Mouse (Mus musculus) ovary, postnatal 10 days (tissue): Measurements from ENCODE around the gene Fkbpl.

ENCODE experiments used
- DNase-seq: peaks from one replicate; pipeline ENCODE4 v3.0.0; 2022; ENCODE audit warnings: low spot score

Fkbpl gene

DNA sequence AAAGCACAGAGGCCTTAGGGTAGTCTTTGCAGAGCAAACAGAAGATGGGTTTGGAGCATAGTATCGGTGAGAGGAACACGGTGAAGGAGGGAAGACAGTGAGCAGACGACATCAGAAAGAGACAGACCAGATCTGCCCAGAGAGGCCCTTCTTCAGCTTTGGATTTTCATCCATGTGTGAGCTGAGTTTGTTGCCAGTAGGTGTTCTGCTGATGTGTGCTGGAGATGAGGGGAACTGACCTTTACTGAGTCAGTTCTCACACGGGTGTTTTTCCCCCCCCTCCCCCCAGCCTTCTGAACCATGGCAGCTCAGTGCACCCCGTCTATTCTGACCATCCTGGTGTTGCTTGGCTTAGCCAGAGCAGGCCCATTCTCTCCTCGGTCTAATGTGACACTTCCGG, 25.7 kb downstream of the Fkbpl start, which contains the start of gene Tnxb:
Tnxb (plus strand) TSS at position 301 of the 400 bp plus-strand sequence.
- no peak for DNase-seq

DNA sequence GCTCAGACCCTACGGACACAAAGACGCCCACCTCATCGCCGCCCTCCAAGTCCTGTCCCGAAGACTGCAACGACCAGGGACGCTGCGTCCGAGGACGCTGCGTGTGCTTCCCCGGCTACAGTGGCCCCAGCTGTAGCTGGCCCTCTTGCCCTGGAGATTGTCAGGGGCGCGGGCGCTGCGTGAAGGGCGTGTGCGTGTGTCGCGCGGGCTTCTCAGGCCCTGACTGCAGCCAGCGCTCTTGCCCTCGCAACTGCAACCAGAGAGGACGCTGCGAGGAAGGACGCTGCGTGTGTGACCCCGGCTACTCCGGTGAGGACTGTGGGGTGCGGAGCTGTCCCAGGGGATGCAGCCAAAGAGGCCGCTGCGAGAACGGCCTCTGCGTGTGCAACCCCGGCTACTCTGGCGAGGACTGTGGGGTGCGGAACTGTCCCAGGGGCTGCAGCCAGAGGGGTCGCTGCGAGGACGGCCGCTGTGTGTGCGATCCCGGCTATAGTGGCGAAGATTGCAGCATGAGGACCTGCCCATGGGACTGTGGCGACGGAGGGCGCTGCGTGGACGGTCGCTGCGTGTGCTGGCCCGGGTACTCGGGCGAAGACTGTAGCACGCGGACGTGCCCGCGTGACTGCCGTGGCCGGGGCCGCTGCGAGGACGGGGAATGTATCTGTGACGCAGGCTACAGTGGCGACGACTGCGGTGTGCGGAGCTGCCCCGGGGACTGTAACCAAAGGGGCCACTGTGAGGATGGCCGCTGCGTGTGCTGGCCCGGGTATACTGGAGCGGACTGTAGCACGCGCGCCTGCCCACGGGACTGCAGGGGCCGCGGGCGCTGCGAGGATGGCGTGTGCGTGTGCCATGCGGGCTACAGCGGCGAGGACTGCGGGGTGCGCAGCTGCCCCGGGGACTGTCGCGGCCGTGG, 26.8 kb downstream of the Fkbpl start:
- DNase-seq, result no peak

DNA sequence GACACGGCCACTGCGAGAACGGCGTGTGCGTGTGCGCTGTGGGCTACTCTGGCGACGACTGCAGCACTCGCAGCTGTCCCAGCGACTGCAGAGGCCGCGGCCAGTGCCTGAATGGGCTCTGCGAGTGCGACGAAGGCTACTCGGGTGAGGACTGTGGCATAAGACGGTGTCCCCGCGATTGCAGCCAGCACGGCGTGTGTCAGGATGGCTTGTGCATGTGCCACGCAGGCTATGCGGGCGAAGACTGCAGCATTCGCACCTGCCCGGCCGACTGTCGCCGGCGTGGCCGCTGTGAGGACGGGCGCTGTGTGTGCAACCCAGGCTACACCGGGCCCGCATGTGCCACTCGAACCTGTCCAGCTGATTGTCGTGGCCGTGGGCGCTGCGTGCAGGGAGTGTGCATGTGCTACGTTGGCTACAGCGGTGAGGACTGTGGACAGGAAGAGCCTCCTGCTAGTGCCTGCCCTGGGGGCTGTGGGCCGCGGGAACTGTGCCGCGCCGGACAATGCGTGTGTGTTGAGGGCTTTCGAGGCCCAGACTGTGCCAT, 27.8 kb downstream of the Fkbpl start:
- DNase-seq, result no peak

DNA sequence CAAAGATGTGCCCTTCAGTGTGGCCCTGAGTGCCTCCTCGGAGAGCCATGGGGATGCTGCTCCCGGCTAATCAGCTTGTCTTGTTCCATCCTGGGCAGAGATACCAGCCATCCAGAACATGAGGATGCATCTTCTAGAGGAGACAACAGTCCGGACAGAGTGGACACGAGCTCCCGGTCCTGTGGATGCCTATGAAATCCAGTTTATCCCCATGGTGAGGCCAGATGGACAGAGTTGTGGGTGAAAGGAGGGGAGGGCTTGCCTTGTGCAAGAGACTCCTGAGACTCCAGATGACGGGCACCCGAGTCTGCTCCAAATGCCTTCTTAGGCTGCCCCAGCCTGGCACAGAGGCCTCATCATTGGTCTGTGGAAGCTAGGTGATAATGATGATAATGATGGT, 28.6 kb downstream of the Fkbpl start:
- no peak for DNase-seq

DNA sequence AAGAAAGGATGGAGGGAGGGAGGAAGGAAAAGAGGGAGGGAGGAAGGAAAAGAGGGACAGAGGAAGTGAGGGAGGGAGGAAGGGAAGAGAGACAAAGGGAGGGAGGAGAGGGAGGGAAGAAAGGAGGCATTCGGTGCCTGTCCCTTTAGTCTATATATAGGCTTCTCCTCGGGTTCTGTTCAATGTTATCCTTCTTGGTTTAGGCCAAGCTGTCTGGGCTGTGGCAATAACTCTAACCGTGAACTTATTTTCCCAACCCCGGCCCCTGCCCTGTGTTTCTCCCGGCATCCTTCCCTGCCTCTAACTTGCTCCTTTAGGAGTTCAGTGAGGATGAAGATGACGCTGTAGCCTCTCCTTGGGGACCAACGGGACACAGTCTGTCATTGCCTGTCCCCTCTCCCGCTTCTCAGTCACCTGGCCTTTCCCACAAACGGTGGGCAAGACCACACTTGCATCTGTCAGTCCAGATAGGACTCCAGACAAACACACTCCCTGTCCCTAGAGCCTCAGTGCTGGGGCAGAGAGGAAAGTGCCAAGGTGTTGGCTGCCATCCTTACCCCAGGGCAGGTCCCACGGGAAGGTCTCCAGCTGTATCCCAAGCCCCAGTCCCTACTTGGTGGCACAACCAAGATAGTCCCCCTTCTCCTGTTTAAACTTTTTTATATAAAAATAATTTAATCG, 30.1 kb downstream of the Fkbpl start:
- DNase-seq, result no peak

DNA sequence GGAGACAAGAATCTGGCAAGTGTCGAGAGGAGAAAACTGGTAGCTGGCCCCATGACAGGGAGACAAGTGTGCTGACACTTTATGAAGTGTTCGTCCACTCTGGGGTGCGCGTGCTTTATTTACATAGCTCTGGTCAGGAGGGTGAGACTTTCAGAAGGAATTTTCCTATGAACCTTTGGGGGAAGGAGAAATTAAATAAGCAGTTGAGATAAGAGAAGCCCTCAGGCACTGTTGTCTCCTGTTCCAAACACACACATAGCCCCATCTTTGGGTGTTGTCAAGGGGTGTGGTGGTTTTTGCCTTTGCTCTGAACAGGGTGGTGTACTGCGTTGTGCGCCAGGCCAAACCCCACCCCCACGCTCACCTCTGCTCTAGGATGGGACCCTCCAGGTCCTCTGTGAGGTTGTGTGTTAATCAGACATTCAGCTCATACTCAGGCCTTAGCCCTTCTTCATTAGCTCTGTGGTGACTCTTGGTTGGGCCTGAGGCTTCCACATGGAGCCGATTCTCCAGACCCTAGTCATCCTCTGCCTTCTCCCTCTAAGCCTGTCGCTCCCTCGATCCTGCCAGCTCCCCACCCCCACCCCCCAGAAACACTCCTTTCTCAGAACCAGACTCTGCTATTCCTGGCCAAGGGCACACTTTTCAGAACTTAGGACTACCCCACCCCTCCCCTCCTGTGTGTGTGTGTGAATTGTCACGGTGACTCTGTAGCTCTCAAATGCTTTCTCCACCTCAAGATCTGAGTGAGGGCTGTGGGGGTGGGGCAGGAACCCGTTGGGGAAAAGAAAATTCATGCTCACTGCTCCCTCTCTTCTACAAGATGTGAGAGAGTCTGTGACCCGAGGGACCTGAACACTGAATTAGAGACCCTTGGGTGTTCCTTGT, 30.9 kb downstream of the Fkbpl start:
- DNase-seq, result no peak

- no peak for DNase-seq
Measured at GRCm38 (mm10) chr17:34676093-34676460, 31.5 kb downstream of the Fkbpl start.

DNA sequence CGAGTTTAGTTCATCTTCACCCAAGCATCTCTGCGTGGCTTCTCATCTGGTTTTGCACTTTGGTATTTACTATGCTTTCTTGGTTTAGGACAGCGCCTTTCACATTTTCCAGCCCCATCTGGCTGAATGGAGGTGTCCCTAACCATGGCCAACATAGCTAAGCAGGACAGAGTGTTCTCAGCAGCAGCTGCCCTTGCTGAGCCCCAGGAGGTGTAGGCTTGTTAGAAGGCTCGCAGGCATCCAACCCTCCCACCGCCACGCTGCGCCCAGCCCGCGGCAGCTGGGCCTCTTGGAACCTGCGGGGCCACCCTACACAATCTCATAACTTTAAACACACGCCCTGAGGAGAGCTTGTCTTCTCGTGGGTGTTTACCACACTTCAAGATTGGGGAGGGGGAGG, 32.1 kb downstream of the Fkbpl start:
- DNase-seq, result no peak

- DNase-seq, result no peak
Measured at GRCm38 (mm10) chr17:34680191-34680590, 35.6 kb downstream of the Fkbpl start.

GRCm38 (mm10) chr17:34680621-34681020, 36.1 kb downstream of the Fkbpl start:
- no peak for DNase-seq

DNA sequence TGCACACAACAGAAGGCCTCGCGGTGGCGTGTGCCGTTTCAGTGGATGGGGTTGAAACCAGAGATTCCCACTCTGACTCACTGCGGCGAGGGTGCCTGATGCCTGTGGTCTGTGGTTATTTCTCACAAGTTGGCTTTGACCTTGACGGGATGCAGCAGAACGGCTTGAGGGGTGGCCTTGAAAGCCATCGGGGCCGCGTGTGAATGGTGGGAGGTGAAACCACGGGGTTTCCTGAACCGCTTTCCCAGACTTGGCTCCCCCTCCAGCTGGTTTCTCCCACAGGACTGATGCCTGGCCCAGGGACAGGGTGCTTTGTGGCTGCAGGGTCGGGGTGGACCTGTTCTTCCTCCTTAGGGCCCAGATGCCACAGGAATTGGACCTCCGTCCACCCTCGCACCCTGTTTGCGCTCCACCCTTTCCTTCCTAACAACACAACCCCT, 36.6 kb downstream of the Fkbpl start:
- DNase-seq, result no peak

- DNase-seq, result no peak
Measured at GRCm38 (mm10) chr17:34681881-34682536, 37.4 kb downstream of the Fkbpl start.

DNA sequence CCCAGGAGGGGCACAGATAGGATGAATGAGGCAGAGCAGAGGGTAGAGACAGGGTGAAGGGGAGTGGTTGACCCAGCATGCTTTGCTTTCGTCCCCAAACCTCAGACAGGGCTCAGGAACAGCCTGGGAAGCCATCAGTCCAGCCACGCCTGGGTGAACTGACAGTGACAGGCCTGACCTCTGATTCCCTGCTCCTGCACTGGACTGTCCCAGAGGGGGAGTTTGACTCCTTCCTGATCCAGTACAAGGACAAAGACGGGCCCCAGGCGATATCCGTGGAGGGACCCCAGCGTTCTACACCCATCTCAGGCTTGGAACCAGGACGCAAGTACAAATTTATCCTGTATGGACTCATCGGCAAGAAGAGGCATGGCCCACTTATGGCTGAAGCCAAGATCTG, 38.6 kb downstream of the Fkbpl start:
- DNase-seq, result no peak

- DNase-seq, result no peak
Measured at GRCm38 (mm10) chr17:34683686-34684220, 39.2 kb downstream of the Fkbpl start.

GRCm38 (mm10) chr17:34684253-34684893, 39.8 kb downstream of the Fkbpl start:
- DNase-seq, result no peak

GRCm38 (mm10) chr17:34685120-34686110, 40.9 kb downstream of the Fkbpl start:
- DNase-seq, result no peak

DNA sequence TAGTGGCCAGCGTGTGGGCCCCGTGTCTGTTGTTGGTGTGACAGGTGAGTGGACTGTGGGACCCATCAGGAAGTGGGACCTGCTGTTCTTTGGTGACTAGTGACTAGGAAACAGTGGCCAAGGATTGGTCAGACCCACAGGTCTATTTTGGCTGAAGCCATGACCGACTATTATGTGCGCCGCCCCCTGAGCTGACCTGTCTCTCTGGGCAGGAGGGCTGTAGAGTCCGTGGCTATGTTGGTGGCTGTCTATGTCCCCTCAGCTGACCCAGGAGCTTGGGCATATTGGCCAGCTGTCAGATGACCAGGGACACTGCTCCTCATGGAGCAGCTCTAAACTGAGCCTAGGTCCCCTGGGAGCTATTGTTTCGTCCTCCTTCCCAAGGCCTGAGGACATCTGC, 44.3 kb downstream of the Fkbpl start:
- DNase-seq, result no peak

DNA sequence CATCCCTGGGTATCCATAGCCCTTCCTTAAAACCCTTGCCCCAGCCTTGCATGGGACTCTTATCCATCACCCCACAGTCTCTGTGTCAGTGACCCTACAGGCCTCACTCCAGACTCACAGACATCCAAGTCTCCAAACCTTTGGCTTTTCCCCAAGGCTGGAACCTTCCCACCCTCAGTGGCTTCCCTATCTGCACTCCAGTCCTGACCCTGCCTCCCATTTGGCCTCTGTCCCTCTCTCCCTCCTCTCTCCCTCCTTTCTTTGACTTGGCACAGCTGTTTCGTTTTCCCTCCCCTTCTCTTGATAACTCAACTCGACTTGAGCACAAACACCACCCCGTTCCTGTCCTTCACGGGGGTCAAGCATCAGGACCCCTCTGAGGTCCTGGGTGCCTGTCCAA, 45.9 kb downstream of the Fkbpl start:
- no peak for DNase-seq

GRCm38 (mm10) chr17:34692906-34693305, 48.3 kb downstream of the Fkbpl start:
- no peak for DNase-seq
